Mouse (Mus musculus): ENCODE measurements around the gene Tcl1b4. TPM values are rescaled to one million over a fixed set of nuclear protein-coding genes. Genes with fewer than 3 reads are reported as not detected.
"Not testable (repeated sequence)": the region's sequence is repeated elsewhere in the genome, so short reads cannot be mapped to it uniquely, and the experiment has no call there.

Gene Tcl1b4
- polyA plus RNA-seq (2014; fragmentation: Nextera tagmentation; extraction: Ambion mirVana) = not detected in 2 replicates

DNA sequence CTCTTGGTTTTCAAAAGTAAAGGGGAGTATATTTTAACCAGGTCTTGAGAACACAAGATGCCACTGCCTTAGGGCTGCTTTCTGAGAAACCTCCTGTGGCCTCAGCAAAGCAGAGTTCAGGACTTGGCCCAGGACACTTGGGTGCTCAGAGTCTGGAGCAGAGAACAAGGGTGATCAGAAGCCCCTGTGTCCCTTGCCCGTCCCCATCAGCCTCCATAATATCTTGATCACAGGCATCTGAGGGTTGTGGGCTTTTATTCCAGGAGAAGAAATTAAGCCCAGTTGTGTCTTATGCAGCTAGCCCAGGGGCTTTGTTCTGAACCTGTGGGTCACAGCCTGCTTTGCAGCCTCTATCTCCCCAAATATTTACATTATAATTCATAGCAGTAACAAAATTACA lies at the start of gene Tcl1b4:
Gene Tcl1b4, plus strand, starts transcription at position 301 of the 400 bp plus-strand sequence.
- not testable (repeated sequence) for H3K4me1 ChIP-seq (ENCODE audit: control insufficient read depth, insufficient read depth, low read length); H3K4me3 ChIP-seq (ENCODE audit: low read depth, low read length); H3K27me3 ChIP-seq (ENCODE audit: control insufficient read depth, insufficient read depth, low read length); H3K27ac ChIP-seq (ENCODE audit: low read depth, low read length); H3K9me3 ChIP-seq (replicated peaks; ENCODE audit: control insufficient read depth, low read length); ATAC-seq (replicated peaks; ENCODE audit: insufficient number of reproducible peaks, low FRiP score, low TSS enrichment); H3K4me2 ChIP-seq; H3K36me3 ChIP-seq (ENCODE audit: control insufficient read depth, insufficient read depth, low read length); H3K9ac ChIP-seq (ENCODE audit: low read depth, low read length)
- 77% methylated on average over 1 of the region's 1 CpGs for WGBS (ENCODE audit: insufficient replicate concordance)

- H3K4me3 ChIP-seq (ENCODE audit: low read depth, low read length) = not testable (repeated sequence)
- WGBS (ENCODE audit: insufficient replicate concordance) = 66% methylated on average over 4 of the region's 4 CpGs
Measured at GRCm38 (mm10) chr12:105155286-105155685, 46.5 kb upstream of the Tcl1b4 start.

DNA sequence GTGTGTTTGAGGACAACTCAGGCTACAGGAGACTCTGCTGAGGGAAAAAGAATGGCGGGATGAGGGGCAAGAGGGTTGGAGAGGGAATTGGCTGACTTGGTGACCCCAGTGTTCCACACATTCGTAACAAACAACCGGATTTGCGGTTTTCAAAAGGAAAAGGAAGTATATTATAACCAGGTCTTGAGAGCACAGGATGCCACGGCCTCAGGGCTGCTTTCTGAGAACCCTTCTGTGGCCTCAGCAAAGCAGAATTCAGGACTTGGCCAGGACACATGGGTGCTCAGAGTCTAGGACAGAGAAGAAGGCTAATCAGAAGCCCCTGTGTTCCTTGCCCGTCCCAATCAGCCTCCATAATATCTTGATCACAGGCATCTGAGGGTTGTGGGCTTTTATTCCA lies 42.9 kb upstream of the Tcl1b4 start:
- WGBS (ENCODE audit: insufficient replicate concordance) = 80% methylated on average over 6 of the region's 6 CpGs
- no peak overlapping the region for H3K9ac ChIP-seq (ENCODE audit: low read depth, low read length)
- ATAC-seq (replicated peaks; ENCODE audit: insufficient number of reproducible peaks, low FRiP score, low TSS enrichment) = no peak
- no peaks in the 10 kb centered on the region for H3K36me3 ChIP-seq (ENCODE audit: control insufficient read depth, insufficient read depth, low read length)
- H3K4me2 ChIP-seq = no peak overlapping the region
- H3K4me1 ChIP-seq (ENCODE audit: control insufficient read depth, insufficient read depth, low read length) = no peaks in the 10 kb centered on the region
- no peaks in the 10 kb centered on the region for H3K27me3 ChIP-seq (ENCODE audit: control insufficient read depth, insufficient read depth, low read length)
- no peak overlapping the region for H3K4me3 ChIP-seq (ENCODE audit: low read depth, low read length)
- H3K9me3 ChIP-seq (replicated peaks; ENCODE audit: control insufficient read depth, low read length) = no peaks in the 10 kb centered on the region
- no peak overlapping the region for H3K27ac ChIP-seq (ENCODE audit: low read depth, low read length)

More at GRCm38 (mm10) chr12:105155286-105155685, 46.5 kb upstream of the Tcl1b4 start:
- not testable (repeated sequence) for H3K27me3 ChIP-seq (ENCODE audit: control insufficient read depth, insufficient read depth, low read length); H3K9me3 ChIP-seq (replicated peaks; ENCODE audit: control insufficient read depth, low read length); ATAC-seq (replicated peaks; ENCODE audit: insufficient number of reproducible peaks, low FRiP score, low TSS enrichment); H3K36me3 ChIP-seq (ENCODE audit: control insufficient read depth, insufficient read depth, low read length); H3K27ac ChIP-seq (ENCODE audit: low read depth, low read length); H3K9ac ChIP-seq (ENCODE audit: low read depth, low read length); H3K4me2 ChIP-seq; H3K4me1 ChIP-seq (ENCODE audit: control insufficient read depth, insufficient read depth, low read length)

- 61% methylated on average over 4 of the region's 4 CpGs for WGBS (ENCODE audit: insufficient replicate concordance)
- Histone ChIP-seq H3K9me3 (replicated peaks; ENCODE audit: control insufficient read depth, low read length) (no peaks in the 10 kb centered on the region), H3K36me3 (ENCODE audit: control insufficient read depth, insufficient read depth, low read length) (no peaks in the 10 kb centered on the region), H3K9ac (ENCODE audit: low read depth, low read length) (no peak within 1 kb of the TSS), H3K27ac (ENCODE audit: low read depth, low read length) (no peak within 1 kb of the TSS), H3K4me1 (ENCODE audit: control insufficient read depth, insufficient read depth, low read length) (no peaks in the 10 kb centered on the region), H3K4me2 (no peak within 1 kb of the TSS), H3K4me3 (ENCODE audit: low read depth, low read length) (no peak within 1 kb of the TSS), H3K27me3 (ENCODE audit: control insufficient read depth, insufficient read depth, low read length) (no peaks in the 10 kb centered on the region)
- no peak for ATAC-seq (replicated peaks; ENCODE audit: insufficient number of reproducible peaks, low FRiP score, low TSS enrichment)
Measured at GRCm38 (mm10) chr12:105159390-105159789, 42.4 kb upstream of the Tcl1b4 start, which contains the start of gene Tcl1b1. Tcl1b1 (plus strand) TSS chr12:105159690.

- ATAC-seq (replicated peaks; ENCODE audit: insufficient number of reproducible peaks, low FRiP score, low TSS enrichment) = no peak
- no peak overlapping the region for H3K4me2 ChIP-seq
- no peak overlapping the region for H3K9ac ChIP-seq (ENCODE audit: low read depth, low read length)
- H3K9me3 ChIP-seq (replicated peaks; ENCODE audit: control insufficient read depth, low read length) = no peaks in the 10 kb centered on the region
- WGBS (ENCODE audit: insufficient replicate concordance) = 61% methylated on average over 3 of the region's 3 CpGs
- H3K27ac ChIP-seq (ENCODE audit: low read depth, low read length) = no peak overlapping the region
- no peaks in the 10 kb centered on the region for H3K36me3 ChIP-seq (ENCODE audit: control insufficient read depth, insufficient read depth, low read length)
- H3K27me3 ChIP-seq (ENCODE audit: control insufficient read depth, insufficient read depth, low read length) = no peaks in the 10 kb centered on the region
- no peaks in the 10 kb centered on the region for H3K4me1 ChIP-seq (ENCODE audit: control insufficient read depth, insufficient read depth, low read length)
- H3K4me3 ChIP-seq (ENCODE audit: low read depth, low read length) = no peak overlapping the region
Measured at GRCm38 (mm10) chr12:105166734-105167133, 35.0 kb upstream of the Tcl1b4 start.

DNA sequence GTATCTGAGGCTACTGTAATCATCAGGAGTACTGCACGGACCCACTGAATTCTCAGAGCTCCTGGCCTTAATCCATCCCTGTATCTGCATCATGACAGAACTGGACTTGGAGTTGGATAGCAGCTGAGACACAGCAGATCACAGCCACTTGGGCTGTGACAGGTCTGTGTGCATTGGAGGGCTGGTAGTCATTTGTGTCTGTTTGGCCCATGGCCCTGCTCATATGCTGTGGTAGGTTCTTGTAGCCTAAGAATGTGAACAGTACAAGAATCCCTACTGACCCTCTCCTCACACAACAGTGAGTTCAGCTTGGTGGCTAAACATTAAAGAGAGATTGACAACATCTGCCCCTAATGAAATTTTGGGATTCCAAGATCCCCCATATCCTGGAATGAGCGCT lies 28.4 kb upstream of the Tcl1b4 start:
- 65% methylated on average over 2 of the region's 2 CpGs for WGBS (ENCODE audit: insufficient replicate concordance)
- H3K27me3 ChIP-seq (ENCODE audit: control insufficient read depth, insufficient read depth, low read length) = no peaks in the 10 kb centered on the region

DNA sequence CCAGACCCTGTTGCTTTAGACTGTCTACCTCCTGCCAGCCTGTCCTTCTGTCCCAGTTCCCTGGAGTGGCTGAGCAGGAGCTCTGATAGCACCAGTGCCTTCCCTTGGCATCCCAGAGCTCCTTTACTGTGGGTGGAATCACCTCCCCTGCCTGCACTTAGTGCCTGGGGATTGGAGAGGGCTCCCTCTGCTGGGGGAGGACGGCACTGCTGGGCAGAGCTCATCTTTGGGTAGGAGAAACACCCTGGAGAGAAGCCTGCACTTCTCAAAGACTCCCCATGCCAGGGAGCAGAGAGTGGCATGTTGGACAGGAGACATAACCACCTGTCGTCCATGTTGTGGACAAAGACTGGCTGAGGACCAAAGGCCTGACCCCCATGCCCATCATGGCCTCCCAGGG lies 27.4 kb upstream of the Tcl1b4 start:
- H3K4me1 ChIP-seq (ENCODE audit: control insufficient read depth, insufficient read depth, low read length); H3K27ac ChIP-seq (ENCODE audit: low read depth, low read length); H3K9me3 ChIP-seq (replicated peaks; ENCODE audit: control insufficient read depth, low read length); H3K27me3 ChIP-seq (ENCODE audit: control insufficient read depth, insufficient read depth, low read length); ATAC-seq (replicated peaks; ENCODE audit: insufficient number of reproducible peaks, low FRiP score, low TSS enrichment); H3K4me2 ChIP-seq; H3K36me3 ChIP-seq (ENCODE audit: control insufficient read depth, insufficient read depth, low read length); H3K9ac ChIP-seq (ENCODE audit: low read depth, low read length); H3K4me3 ChIP-seq (ENCODE audit: low read depth, low read length): not testable (repeated sequence)
- WGBS (ENCODE audit: insufficient replicate concordance) = 20% methylated on average over 2 of the region's 2 CpGs

More for the DNA sequence above, 28.4 kb upstream of the Tcl1b4 start:
- Histone ChIP-seq H3K9ac (ENCODE audit: low read depth, low read length) (no peak overlapping the region), H3K36me3 (ENCODE audit: control insufficient read depth, insufficient read depth, low read length) (no peaks in the 10 kb centered on the region), H3K4me3 (ENCODE audit: low read depth, low read length) (no peak overlapping the region), H3K27ac (ENCODE audit: low read depth, low read length) (no peak overlapping the region), H3K9me3 (replicated peaks; ENCODE audit: control insufficient read depth, low read length) (no peaks in the 10 kb centered on the region), H3K4me2 (no peak overlapping the region), H3K4me1 (ENCODE audit: control insufficient read depth, insufficient read depth, low read length) (no peaks in the 10 kb centered on the region)
- ATAC-seq (replicated peaks; ENCODE audit: insufficient number of reproducible peaks, low FRiP score, low TSS enrichment) = no peak

DNA sequence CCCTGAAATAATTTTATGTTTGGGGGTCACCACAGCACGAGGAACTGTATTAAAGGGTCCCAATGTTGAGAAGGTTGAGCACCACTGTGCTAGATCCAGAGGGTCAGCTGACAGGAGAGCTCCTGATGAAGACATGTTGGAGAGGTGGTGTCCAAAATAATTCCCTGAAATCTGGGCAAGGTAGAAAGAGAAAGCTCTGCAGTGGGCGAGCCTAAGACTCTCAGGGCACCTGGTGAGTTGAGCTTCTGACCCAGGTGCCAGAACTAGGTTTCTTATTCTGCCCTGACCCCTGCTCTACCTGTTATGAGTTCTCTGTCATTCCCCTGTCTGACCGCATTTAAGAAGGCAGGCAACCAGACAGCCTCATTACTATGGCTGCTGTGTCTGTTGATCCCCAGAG lies 25.7 kb upstream of the Tcl1b4 start, which contains the start of gene Tcl1b5:
Gene Tcl1b5, plus strand, starts transcription at position 301 of the 400 bp plus-strand sequence.
- H3K27me3 ChIP-seq (ENCODE audit: control insufficient read depth, insufficient read depth, low read length); H3K4me3 ChIP-seq (ENCODE audit: low read depth, low read length); H3K36me3 ChIP-seq (ENCODE audit: control insufficient read depth, insufficient read depth, low read length); H3K4me2 ChIP-seq; H3K9ac ChIP-seq (ENCODE audit: low read depth, low read length); H3K4me1 ChIP-seq (ENCODE audit: control insufficient read depth, insufficient read depth, low read length); H3K27ac ChIP-seq (ENCODE audit: low read depth, low read length); ATAC-seq (replicated peaks; ENCODE audit: insufficient number of reproducible peaks, low FRiP score, low TSS enrichment); H3K9me3 ChIP-seq (replicated peaks; ENCODE audit: control insufficient read depth, low read length): not testable (repeated sequence)
- 55% methylated on average over 3 of the region's 3 CpGs for WGBS (ENCODE audit: insufficient replicate concordance)

- H3K36me3 ChIP-seq (ENCODE audit: control insufficient read depth, insufficient read depth, low read length); H3K4me1 ChIP-seq (ENCODE audit: control insufficient read depth, insufficient read depth, low read length); H3K27me3 ChIP-seq (ENCODE audit: control insufficient read depth, insufficient read depth, low read length); H3K4me2 ChIP-seq; H3K9ac ChIP-seq (ENCODE audit: low read depth, low read length); H3K9me3 ChIP-seq (replicated peaks; ENCODE audit: control insufficient read depth, low read length); H3K4me3 ChIP-seq (ENCODE audit: low read depth, low read length); ATAC-seq (replicated peaks; ENCODE audit: insufficient number of reproducible peaks, low FRiP score, low TSS enrichment); H3K27ac ChIP-seq (ENCODE audit: low read depth, low read length): not testable (repeated sequence)
- 72% methylated on average over 4 of the region's 4 CpGs for WGBS (ENCODE audit: insufficient replicate concordance)
Measured at GRCm38 (mm10) chr12:105181040-105181644, 20.6 kb upstream of the Tcl1b4 start.

Data from heart, embryonic 11.5 days (tissue).